Mouse (Mus musculus): ENCODE data around the gene Smco2. TPM values are rescaled to one million over a fixed set of nuclear protein-coding genes. Genes with fewer than 3 reads are reported as not detected.

The Smco2 gene
- 0.13 and 0.23 TPM in 2 replicates for polyA plus RNA-seq (2012; rRNA removed)

GRCm38 (mm10) chr6:146850050-146850449 is at the start of gene Smco2:
TSS of gene Smco2 (plus strand) at chr6:146850104.
- no peak within 1 kb of the TSS for H3K27ac ChIP-seq (ENCODE audit: insufficient read depth, low read length)
- no peak within 1 kb of the TSS for H3K4me3 ChIP-seq (ENCODE audit: insufficient read depth, low read length)
- H3K4me1 ChIP-seq (ENCODE audit: control insufficient read depth, insufficient read depth, low read length), result no peaks in the 10 kb centered on the region
- TF ChIP-seq CTCF (IDR thresholded peaks at IDR 0.05; ENCODE audit: extremely low read depth, insufficient read depth, low read length) (no peak), POLR2A (IDR thresholded peaks at IDR 0.05; ENCODE audit: extremely low read depth, insufficient read depth, low read length) (no peak)

DNA sequence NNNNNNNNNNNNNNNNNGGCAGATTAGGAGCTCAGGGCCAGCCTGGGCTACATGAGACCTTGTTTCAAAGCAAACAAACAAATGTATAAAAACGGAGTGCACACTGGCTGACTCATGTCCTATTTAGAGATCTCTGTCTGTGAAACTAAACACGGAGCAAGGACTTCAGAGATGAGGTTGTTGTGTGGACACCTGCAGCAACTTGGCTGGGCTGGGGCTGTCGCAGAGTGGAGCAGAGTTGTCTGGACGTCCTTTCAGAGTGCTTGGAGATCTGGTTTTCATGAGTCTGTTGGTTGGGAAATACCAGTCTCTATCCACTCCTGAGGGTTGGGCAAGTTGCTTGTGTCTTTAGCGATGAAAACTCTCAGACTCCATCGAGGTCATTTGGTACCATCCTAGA is 39.9 kb upstream of the Smco2 start:
- no peak for TF ChIP-seq CTCF (IDR thresholded peaks at IDR 0.05; ENCODE audit: extremely low read depth, insufficient read depth, low read length)
- TF ChIP-seq POLR2A (IDR thresholded peaks at IDR 0.05; ENCODE audit: extremely low read depth, insufficient read depth, low read length), result no peak
- no peak overlapping the region for H3K27ac ChIP-seq (ENCODE audit: insufficient read depth, low read length)
- no peaks in the 10 kb centered on the region; the same call in 1 of the 2 replicates for H3K4me1 ChIP-seq (ENCODE audit: control insufficient read depth, insufficient read depth, low read length)
- no peak overlapping the region for H3K4me3 ChIP-seq (ENCODE audit: insufficient read depth, low read length)

- Histone ChIP-seq H3K27ac (ENCODE audit: insufficient read depth, low read length) (no peak overlapping the region), H3K4me3 (ENCODE audit: insufficient read depth, low read length) (no peak overlapping the region), H3K4me1 (ENCODE audit: control insufficient read depth, insufficient read depth, low read length) (no peaks in the 10 kb centered on the region; the same call in 1 of the 2 replicates)
- TF ChIP-seq CTCF (IDR thresholded peaks at IDR 0.05; ENCODE audit: extremely low read depth, insufficient read depth, low read length) (no peak), POLR2A (IDR thresholded peaks at IDR 0.05; ENCODE audit: extremely low read depth, insufficient read depth, low read length) (no peak)
Observed at GRCm38 (mm10) chr6:146813007-146813406, 36.9 kb upstream of the Smco2 start.

DNA sequence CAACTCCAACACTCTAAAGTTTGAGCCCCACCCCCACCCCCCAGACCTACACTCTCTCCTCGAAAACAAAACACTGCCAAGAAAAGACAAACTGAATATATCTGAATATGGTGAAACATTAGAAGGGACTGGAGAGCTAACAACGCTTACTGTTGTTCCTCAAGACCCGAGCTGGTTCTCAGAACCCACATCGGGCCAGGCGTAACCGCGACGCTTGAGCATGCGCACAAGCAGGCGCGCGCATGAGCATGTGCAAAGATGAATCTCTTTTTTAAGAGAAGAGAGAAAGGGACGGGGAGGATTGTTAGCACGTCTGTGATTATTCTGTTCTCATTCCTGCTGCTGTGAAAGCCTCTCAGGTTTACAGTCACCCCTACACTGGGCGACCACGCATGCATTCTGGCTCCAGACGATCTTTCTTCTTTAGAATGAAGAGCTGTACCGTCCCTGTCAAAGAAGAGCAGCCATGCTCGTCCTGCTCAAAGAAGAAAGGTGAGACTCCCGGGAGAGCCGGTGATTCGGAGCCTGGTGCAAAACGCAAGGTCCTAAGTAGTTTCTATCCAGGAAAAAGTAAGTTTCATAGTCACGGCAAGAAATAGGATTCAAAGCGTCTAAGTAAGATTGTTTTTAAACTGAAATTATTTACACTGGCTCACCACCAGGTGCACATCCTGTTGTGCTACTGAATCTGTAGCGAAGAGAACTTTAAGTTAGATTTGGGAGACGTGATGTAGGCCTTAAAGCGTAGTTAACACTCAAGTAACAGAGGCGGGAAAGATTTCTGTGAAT is 29.5 kb upstream of the Smco2 start:
- Histone ChIP-seq H3K4me3 (ENCODE audit: insufficient read depth, low read length) (no peak overlapping the region), H3K4me1 (ENCODE audit: control insufficient read depth, insufficient read depth, low read length) (no peaks in the 10 kb centered on the region), H3K27ac (ENCODE audit: insufficient read depth, low read length) (no peak overlapping the region)
- TF ChIP-seq CTCF (IDR thresholded peaks at IDR 0.05; ENCODE audit: extremely low read depth, insufficient read depth, low read length), result no peak
- no peak for TF ChIP-seq POLR2A (IDR thresholded peaks at IDR 0.05; ENCODE audit: extremely low read depth, insufficient read depth, low read length)

DNA sequence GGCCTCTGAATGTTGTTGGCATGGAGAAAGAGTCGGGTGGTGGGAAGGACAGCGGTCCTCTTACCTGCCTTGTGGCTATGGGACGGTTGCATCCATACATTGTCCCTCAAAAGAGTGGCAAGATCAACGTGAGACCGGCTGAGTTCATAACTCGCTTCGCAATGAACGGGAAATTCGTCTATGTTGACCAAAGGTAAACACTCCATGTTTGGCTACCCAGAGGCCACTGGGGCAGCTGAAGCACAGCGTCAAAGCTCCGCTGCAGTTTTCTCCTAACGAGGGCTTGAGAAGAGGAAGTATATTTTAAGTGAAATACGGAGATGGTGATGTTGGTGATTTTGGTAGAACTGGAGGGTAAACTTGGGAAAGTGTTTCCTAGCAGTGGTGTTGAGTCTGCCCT is 27.9 kb upstream of the Smco2 start:
- Histone ChIP-seq H3K4me1 (ENCODE audit: control insufficient read depth, insufficient read depth, low read length) (no peaks in the 10 kb centered on the region), H3K27ac (ENCODE audit: insufficient read depth, low read length) (no peak overlapping the region), H3K4me3 (ENCODE audit: insufficient read depth, low read length) (no peak overlapping the region)
- TF ChIP-seq CTCF (IDR thresholded peaks at IDR 0.05; ENCODE audit: extremely low read depth, insufficient read depth, low read length), result no peak
- TF ChIP-seq POLR2A (IDR thresholded peaks at IDR 0.05; ENCODE audit: extremely low read depth, insufficient read depth, low read length), result no peak

- Histone ChIP-seq H3K27ac (ENCODE audit: insufficient read depth, low read length) (no peak overlapping the region), H3K4me1 (ENCODE audit: control insufficient read depth, insufficient read depth, low read length) (no peaks in the 10 kb centered on the region), H3K4me3 (ENCODE audit: insufficient read depth, low read length) (no peak overlapping the region)
- TF ChIP-seq POLR2A (IDR thresholded peaks at IDR 0.05; ENCODE audit: extremely low read depth, insufficient read depth, low read length) (no peak), CTCF (IDR thresholded peaks at IDR 0.05; ENCODE audit: extremely low read depth, insufficient read depth, low read length) (peak; percentile 92)
Observed at GRCm38 (mm10) chr6:146824727-146825486, 25.0 kb upstream of the Smco2 start.

DNA sequence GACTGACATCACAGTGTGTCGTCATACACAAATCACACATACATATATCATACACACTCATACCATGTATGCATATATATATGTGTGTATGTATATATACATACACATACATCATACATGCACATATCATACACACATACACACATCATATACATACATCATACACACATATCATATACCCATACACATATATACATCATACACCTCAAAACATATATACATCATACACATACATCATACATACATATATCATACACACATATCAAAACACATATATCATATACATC is 24.5 kb upstream of the Smco2 start:
- no peak overlapping the region for H3K27ac ChIP-seq (ENCODE audit: insufficient read depth, low read length)
- no peaks in the 10 kb centered on the region for H3K4me1 ChIP-seq (ENCODE audit: control insufficient read depth, insufficient read depth, low read length)
- TF ChIP-seq POLR2A (IDR thresholded peaks at IDR 0.05; ENCODE audit: extremely low read depth, insufficient read depth, low read length) (no peak), CTCF (IDR thresholded peaks at IDR 0.05; ENCODE audit: extremely low read depth, insufficient read depth, low read length) (no peak)
- H3K4me3 ChIP-seq (ENCODE audit: insufficient read depth, low read length), result no peak overlapping the region

DNA sequence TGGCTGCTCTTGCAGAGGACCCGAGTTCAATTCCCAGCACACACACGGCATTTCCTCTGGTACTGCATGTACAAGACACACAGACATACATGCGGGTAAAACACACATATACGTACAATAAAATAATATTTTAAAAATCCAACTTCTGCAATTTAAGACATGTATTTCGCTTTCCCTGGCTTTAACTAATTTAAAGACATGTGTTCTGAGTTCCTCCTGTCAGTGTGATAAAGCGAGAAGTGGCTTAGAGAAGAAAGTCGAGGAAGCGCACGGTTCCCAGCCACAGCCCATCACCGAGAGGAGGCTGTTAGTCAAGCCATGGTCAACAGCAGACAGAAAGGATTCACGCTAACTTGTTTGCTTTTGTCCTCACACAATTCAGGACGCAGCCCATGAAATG is 18.6 kb upstream of the Smco2 start:
- H3K4me1 ChIP-seq (ENCODE audit: control insufficient read depth, insufficient read depth, low read length), result no peaks in the 10 kb centered on the region
- no peak overlapping the region for H3K27ac ChIP-seq (ENCODE audit: insufficient read depth, low read length)
- no peak for TF ChIP-seq CTCF (IDR thresholded peaks at IDR 0.05; ENCODE audit: extremely low read depth, insufficient read depth, low read length)
- TF ChIP-seq POLR2A (IDR thresholded peaks at IDR 0.05; ENCODE audit: extremely low read depth, insufficient read depth, low read length), result no peak
- H3K4me3 ChIP-seq (ENCODE audit: insufficient read depth, low read length), result no peak overlapping the region

GRCm38 (mm10) chr6:146833485-146834314 is 16.2 kb upstream of the Smco2 start:
- Histone ChIP-seq H3K4me1 (ENCODE audit: control insufficient read depth, insufficient read depth, low read length) (peaks cover 3% of the 10 kb centered on the region; the same call in 1 of the 2 replicates), H3K27ac (ENCODE audit: insufficient read depth, low read length) (no peak overlapping the region), H3K4me3 (ENCODE audit: insufficient read depth, low read length) (no peak overlapping the region)
- TF ChIP-seq CTCF (IDR thresholded peaks at IDR 0.05; ENCODE audit: extremely low read depth, insufficient read depth, low read length), result peak; percentile 91
- no peak for TF ChIP-seq POLR2A (IDR thresholded peaks at IDR 0.05; ENCODE audit: extremely low read depth, insufficient read depth, low read length)

Measured in cortical plate, adult 2 months (tissue).